Mouse (Mus musculus): ENCODE results near the gene Sult2b1.

DNA sequence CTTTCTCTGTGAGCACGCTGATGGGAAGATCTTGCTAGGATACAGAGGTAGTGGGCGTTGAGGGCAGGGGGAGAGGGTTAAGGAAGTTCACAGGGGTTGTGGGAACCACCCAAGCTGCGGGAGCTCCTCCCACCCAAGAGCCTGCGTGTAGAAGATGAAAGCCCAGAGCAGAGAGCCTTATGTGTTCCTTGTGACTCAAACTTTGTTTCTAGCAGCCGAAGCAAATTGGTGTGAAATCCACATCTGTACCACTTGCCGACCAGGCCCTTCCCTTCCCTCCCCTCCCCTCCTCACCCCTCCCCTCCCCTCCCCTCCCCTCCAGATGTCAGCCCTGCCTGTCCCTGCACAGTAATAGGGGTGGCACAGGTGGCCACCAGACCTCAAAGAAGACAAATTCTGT is 89.4 kb downstream of the Sult2b1 start:
- no peak for TF ChIP-seq POU5F1 (IDR thresholded peaks at IDR 0.05; ENCODE audit: borderline replicate concordance, low read length)
- no peak for TF ChIP-seq CTCF (conservative IDR thresholded peaks at IDR 0.05; ENCODE audit: low read length)

Measured in E14TG2a.4 (cell line).